8 mouse cellular contexts compared by ENCODE assay signal in the genomic region with DNA sequence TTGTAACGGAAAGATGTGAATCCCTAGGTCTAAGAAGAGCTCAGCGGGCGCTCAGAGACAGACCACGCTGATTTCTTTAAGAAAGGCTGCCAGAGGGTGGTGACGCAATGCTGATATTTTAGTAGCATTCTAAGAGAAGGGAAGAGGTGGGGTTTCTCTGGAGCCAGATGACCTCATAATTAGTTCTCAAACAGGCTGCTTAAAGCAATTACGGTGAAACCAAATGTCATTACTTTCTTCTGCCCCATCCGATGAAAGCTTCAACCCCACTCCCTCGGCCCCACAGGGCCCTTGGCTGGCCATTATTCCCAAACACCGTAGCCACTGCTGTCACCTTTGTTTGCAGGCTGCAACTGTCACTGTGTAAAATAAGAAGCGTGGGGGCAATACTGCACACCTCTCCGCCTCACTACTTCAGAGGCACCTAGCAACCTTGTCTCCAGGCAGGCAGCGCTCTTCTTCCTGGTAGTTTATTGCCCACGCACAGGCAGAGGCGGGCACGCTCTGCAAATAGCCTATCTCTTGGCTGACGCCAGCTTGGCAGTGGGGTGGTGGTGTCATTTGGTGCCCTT. TPM values are rescaled to one million over a fixed set of nuclear protein-coding genes. Genes with fewer than 3 reads are reported as not detected.
DNase-seq lines count a peak whose midpoint lies in the region; ATAC-seq and TF ChIP-seq lines count a peak whose summit lies in the region.

No protein-coding gene starts in this region.

- DNase-seq in urinary bladder, postnatal 14 days (ENCODE audit: low spot score): peak; percentile 41
- no peak for DNase-seq in urinary bladder, postnatal 25 days (ENCODE audit: low spot score)
- peak; percentile 10 for DNase-seq in large intestine, adult 2 months (ENCODE audit: low read depth, low spot score)
- DNase-seq in right cerebral cortex, postnatal 14 days: peak; percentile 51
- no peak for DNase-seq in thymus, adult 2 months

- no peaks in the 10 kb centered on the region for H3K27me3 ChIP-seq in forebrain, embryonic 12.5 days
- H3K27me3 ChIP-seq in heart, embryonic 12.5 days (replicated peaks): no peaks in the 10 kb centered on the region
- H3K27me3 ChIP-seq in lung, embryonic 15.5 days: no peaks in the 10 kb centered on the region
- H3K27me3 ChIP-seq in thymus, adult 2 months (ENCODE audit: control insufficient read depth, insufficient read depth, low read length): no peaks in the 10 kb centered on the region

- H3K4me3 ChIP-seq in forebrain, embryonic 12.5 days (replicated peaks): peak overlapping the region; percentile 11; the same call in 1 of the 2 replicates
- peak overlapping the region; percentile 17; the same call in 1 of the 2 replicates for H3K4me3 ChIP-seq in heart, embryonic 12.5 days
- no peak overlapping the region for H3K4me3 ChIP-seq in lung, embryonic 15.5 days
- H3K4me3 ChIP-seq in thymus, adult 2 months (ENCODE audit: control insufficient read depth, insufficient read depth, low read length): no peak overlapping the region

- no peak for TF ChIP-seq POLR2A in thymus, adult 2 months (IDR thresholded peaks at IDR 0.05; ENCODE audit: control insufficient read depth, extremely low read depth, insufficient read depth, low read length, poor library complexity)

- H3K4me2 ChIP-seq in forebrain, embryonic 12.5 days: peak overlapping the region; percentile 38
- peak overlapping the region; percentile 61 for H3K4me2 ChIP-seq in heart, embryonic 12.5 days
- peak overlapping the region; percentile 30 for H3K4me2 ChIP-seq in lung, embryonic 15.5 days

- peaks cover 12% of the 10 kb centered on the region; the same call in 1 of the 2 replicates for H3K4me1 ChIP-seq in forebrain, embryonic 12.5 days
- peaks cover 14% of the 10 kb centered on the region for H3K4me1 ChIP-seq in heart, embryonic 12.5 days (replicated peaks)
- 0 out of 2 replicates have a peak, but pooled peaks cover 4% of the 10 kb centered on the region for H3K4me1 ChIP-seq in lung, embryonic 15.5 days
- H3K4me1 ChIP-seq in thymus, adult 2 months (replicated peaks; ENCODE audit: control insufficient read depth, insufficient read depth, low read length): no peaks in the 10 kb centered on the region; the same call in 1 of the 2 replicates

- peak; percentile 75 for ATAC-seq in forebrain, embryonic 12.5 days (ENCODE audit: low FRiP score)
- 0 out of 2 replicates have a peak, but pooled peaks have one; percentile 53 for ATAC-seq in heart, embryonic 12.5 days (ENCODE audit: insufficient number of reproducible peaks, low FRiP score)
- no peak; the same call in 1 of the 2 replicates for ATAC-seq in lung, embryonic 15.5 days (ENCODE audit: borderline replicate concordance, extremely low read depth, low FRiP score, low TSS enrichment)

- no peaks in the 10 kb centered on the region for H3K9me3 ChIP-seq in forebrain, embryonic 12.5 days
- no peaks in the 10 kb centered on the region for H3K9me3 ChIP-seq in heart, embryonic 12.5 days (replicated peaks)
- no peaks in the 10 kb centered on the region for H3K9me3 ChIP-seq in lung, embryonic 15.5 days

- WGBS in forebrain, embryonic 12.5 days: 33% methylated on average over 16 of the region's 16 CpGs
- WGBS in heart, embryonic 12.5 days: 37% methylated on average over 16 of the region's 16 CpGs
- 12% methylated on average over 16 of the region's 16 CpGs for WGBS in large intestine, adult 2 months
- WGBS in lung, embryonic 15.5 days: 32% methylated on average over 16 of the region's 16 CpGs
- WGBS in thymus, adult 2 months: 63% methylated on average over 16 of the region's 16 CpGs

- no peak for TF ChIP-seq CTCF in thymus, adult 2 months (IDR thresholded peaks at IDR 0.05; ENCODE audit: borderline replicate concordance, control insufficient read depth, extremely low read depth, insufficient read depth, low read length, poor library complexity)

- H3K36me3 ChIP-seq in forebrain, embryonic 12.5 days (replicated peaks): no peaks in the 10 kb centered on the region
- H3K36me3 ChIP-seq in heart, embryonic 12.5 days: no peaks in the 10 kb centered on the region
- H3K36me3 ChIP-seq in lung, embryonic 15.5 days: no peaks in the 10 kb centered on the region
- H3K36me3 ChIP-seq in thymus, adult 2 months (ENCODE audit: control insufficient read depth, insufficient read depth, low read length): no peaks in the 10 kb centered on the region

- 0 out of 2 replicates have a peak overlapping the region, but pooled peaks have one; percentile 26 for H3K27ac ChIP-seq in forebrain, embryonic 12.5 days
- H3K27ac ChIP-seq in heart, embryonic 12.5 days (ENCODE audit: poor library complexity, severe bottlenecking): no peak overlapping the region
- no peak overlapping the region for H3K27ac ChIP-seq in lung, embryonic 15.5 days
- no peak overlapping the region for H3K27ac ChIP-seq in thymus, adult 2 months (ENCODE audit: control insufficient read depth, insufficient read depth, low read length)

- 0 out of 2 replicates have a peak overlapping the region, but pooled peaks have one; percentile 18 for H3K9ac ChIP-seq in forebrain, embryonic 12.5 days
- H3K9ac ChIP-seq in heart, embryonic 12.5 days: no peak overlapping the region
- no peak overlapping the region for H3K9ac ChIP-seq in lung, embryonic 15.5 days

RNA-seq across cellular contexts. Expression of a gene that starts 50.6 kb away (rescaled TPM):
- polyA plus RNA-seq in forebrain, embryonic 12.5 days (2016; fragmentation: Nextera tagmentation; extraction: Ambion mirVana): 43.5 and 46.1 TPM in 2 replicates
- 94.5 and 97.4 TPM in 2 replicates for polyA plus RNA-seq in heart, embryonic 12.5 days (2016; fragmentation: Nextera tagmentation; extraction: Ambion mirVana)
- 1.5 and 2.3 TPM in 2 replicates for polyA plus RNA-seq in large intestine, adult 2 months (2012; rRNA removed)
- 66.0 and 67.0 TPM in 2 replicates for polyA plus RNA-seq in lung, embryonic 15.5 days (2015; fragmentation: Nextera tagmentation; extraction: Ambion mirVana)
- 2.8 and 3.5 TPM in 2 replicates for polyA plus RNA-seq in thymus, adult 2 months (2012; rRNA removed)

Comparison
In these comparisons a context has a peak if more than half of its experiments do, and no peak if none do; other contexts are left out.
1. DNase-seq: peak in urinary bladder, postnatal 14 days (single experiment), large intestine, adult 2 months (single experiment) and right cerebral cortex, postnatal 14 days (single experiment); none in urinary bladder, postnatal 25 days (single experiment) and thymus, adult 2 months (single experiment).
2. H3K4me3 ChIP-seq: peak in forebrain, embryonic 12.5 days (single experiment) and heart, embryonic 12.5 days (single experiment); none in lung, embryonic 15.5 days (single experiment) and thymus, adult 2 months (single experiment).
3. Peak in every context shown above with its lines, with median percentiles within 50 percentile points of each other: H3K4me2 ChIP-seq.